Mouse (Mus musculus): Measurements from ENCODE around the gene Sh3tc1.

DNA sequence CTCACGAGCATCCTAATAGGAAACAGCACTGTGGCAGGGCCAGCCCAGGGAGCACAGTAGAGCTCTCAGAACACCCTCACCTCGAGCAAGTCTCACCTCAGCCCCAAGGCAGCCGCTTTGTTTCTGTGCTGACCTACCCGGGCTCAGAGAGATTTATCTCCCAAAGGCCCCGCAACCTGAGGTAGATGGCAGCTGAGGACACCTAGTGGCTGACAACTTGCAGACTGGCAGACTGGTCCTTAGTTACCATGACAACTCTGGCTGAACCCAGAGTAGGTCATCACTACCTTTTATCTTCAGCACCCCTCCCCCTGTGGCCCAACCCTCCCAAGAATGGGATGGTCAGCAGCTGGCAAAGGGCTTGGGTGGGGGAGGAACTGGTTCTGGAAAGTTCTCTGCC, 44.0 kb downstream of the Sh3tc1 start:
- TF ChIP-seq POLR2A (IDR thresholded peaks at IDR 0.05; ENCODE audit: control insufficient read depth, low read depth, low read length) (no peak), CTCF (IDR thresholded peaks at IDR 0.05; ENCODE audit: control insufficient read depth, insufficient read depth, insufficient replicate concordance, low read depth, low read length) (peak; percentile 15; the same call in 1 of the 2 replicates)
